Mouse (Mus musculus): ENCODE results near the gene Actn3.

DNA sequence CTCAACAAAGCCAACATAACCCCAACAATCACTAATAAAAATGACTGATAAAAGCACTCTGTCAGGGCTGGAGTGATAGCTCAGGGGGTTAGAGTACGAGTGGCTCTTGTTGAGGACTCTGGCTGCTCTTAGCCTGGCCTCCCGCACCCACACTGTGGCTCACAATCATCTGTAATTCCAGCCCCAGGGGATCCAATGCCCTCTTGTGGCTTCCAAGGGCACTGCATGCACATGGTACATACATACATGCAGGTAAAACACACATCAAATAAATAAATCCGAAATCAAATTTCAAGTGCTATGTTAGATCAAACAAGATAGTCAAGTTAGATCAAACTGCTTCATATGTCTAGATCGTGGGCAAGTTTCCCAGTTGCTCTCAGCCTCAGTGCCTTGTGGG is 30.4 kb upstream of the Actn3 start:
- TF ChIP-seq POLR2AphosphoS2 (IDR thresholded peaks at IDR 0.05; ENCODE audit: insufficient read length, low read depth), result no peak
- TF ChIP-seq POLR2A (IDR thresholded peaks at IDR 0.05; ENCODE audit: insufficient read length, low read depth), result no peak
- TF ChIP-seq E2F4 (IDR thresholded peaks at IDR 0.05; ENCODE audit: insufficient read depth), result no peak
- no peak for TF ChIP-seq MYOG (IDR thresholded peaks at IDR 0.05; ENCODE audit: control insufficient read depth in 1 of 3, insufficient read depth in 1 of 3, insufficient read length in 2 of 3, low read depth in 2 of 3)
- TF ChIP-seq TCF12 (IDR thresholded peaks at IDR 0.05; ENCODE audit: insufficient read depth, poor library complexity, severe bottlenecking), result no peak
- TF ChIP-seq USF1 (IDR thresholded peaks at IDR 0.05; ENCODE audit: low read depth), result no peak
- TF ChIP-seq MYOD1 (IDR thresholded peaks at IDR 0.05; ENCODE audit: control insufficient read depth in 1 of 3, insufficient read length in 2 of 3, low read depth in 2 of 3), result no peak

All from myocyte (in vitro differentiated cells).